Mouse (Mus musculus) adrenal gland, adult 2 months (tissue): ENCODE results near the gene Sema6d. TPM values are rescaled to one million over a fixed set of nuclear protein-coding genes. Genes with fewer than 3 reads are reported as not detected.

ENCODE experiments used
- DNase-seq: peaks from one replicate; pipeline ENCODE4 v3.0.0; 2021
- polyA plus RNA-seq: library from polyadenylated mRNA; depleted of rRNA; stranded (reverse); fragments of >200 nt; gene quantifications from 2 replicates; pipeline ENCODE4 v1.2.3, GENCODE M21; 2012
- total RNA-seq, 2 experiments: library from RNA; stranded (reverse); gene quantifications; 2 replicates each; pipeline ENCODE4 v1.2.3; 2021

Gene Sema6d
- total and polyA plus RNA-seq, 3 experiments: 6.1 to 9.3 (median 7.6) TPM

- DNase-seq: no peak
Observed at GRCm38 (mm10) chr2:124613671-124614210, 524.0 kb downstream of the Sema6d start.

- no peak for DNase-seq
Observed at GRCm38 (mm10) chr2:124616746-124617145, 527.0 kb downstream of the Sema6d start.

- no peak for DNase-seq
Observed at GRCm38 (mm10) chr2:124617440-124617839, 527.7 kb downstream of the Sema6d start.

GRCm38 (mm10) chr2:124618091-124618490 is 528.3 kb downstream of the Sema6d start:
- no peak for DNase-seq

GRCm38 (mm10) chr2:124618526-124619219 is 528.9 kb downstream of the Sema6d start:
- DNase-seq: no peak

DNA sequence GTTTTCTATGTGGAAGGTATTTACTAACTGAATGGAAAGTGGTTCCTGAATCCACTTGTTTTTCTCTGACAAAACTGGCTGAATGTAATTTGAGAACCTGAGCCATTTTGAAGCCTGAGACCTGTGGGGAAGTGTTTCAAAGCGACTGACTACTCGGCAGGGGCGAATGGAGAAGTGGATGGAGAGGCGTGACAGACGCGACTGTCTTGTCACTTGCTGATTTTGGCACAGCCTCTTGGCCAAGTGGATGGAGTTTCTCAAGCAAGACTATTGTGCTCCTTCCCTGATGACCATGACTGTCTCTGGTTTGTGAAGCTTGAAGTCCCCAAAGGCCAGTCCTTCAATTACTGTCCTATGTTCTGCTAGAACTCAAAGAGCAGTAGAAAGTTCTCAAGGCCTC is 530.7 kb downstream of the Sema6d start:
- DNase-seq: no peak

GRCm38 (mm10) chr2:124621972-124622621 is 532.3 kb downstream of the Sema6d start:
- DNase-seq: no peak

DNA sequence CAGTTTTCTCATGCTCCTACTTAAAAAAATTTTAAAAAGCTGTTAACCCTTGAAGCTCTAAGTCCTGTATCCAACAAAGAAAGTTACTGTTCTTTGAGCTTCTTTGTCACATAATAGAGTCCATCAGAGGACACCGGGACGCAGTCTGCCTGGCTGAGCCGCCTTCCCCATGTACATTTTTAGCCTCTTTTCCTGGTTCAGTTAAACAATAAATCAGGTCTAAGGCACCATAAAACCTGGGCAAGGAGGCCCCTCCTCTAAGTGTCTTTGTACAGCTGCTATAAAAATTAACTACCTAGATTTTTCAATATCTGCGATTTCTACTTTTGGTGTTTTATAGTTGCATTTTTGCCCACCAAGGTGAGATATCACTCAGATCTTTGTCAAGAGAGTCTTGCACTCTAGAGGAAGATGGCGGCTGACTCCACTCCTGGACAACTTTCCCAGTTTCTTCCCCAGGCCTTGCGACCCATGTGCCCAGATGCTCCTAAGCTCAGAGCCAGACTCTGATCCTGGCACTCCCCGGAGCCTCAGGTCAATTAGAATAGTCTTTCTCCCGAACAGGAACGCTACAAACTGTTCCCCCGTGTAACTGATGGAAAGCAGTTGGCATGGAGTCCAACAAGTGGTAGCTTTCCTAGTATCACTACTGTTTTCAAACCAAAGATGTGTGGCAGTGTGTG is 534.6 kb downstream of the Sema6d start:
- DNase-seq: no peak

- DNase-seq: no peak
Observed at GRCm38 (mm10) chr2:124626425-124626824, 536.7 kb downstream of the Sema6d start.

DNA sequence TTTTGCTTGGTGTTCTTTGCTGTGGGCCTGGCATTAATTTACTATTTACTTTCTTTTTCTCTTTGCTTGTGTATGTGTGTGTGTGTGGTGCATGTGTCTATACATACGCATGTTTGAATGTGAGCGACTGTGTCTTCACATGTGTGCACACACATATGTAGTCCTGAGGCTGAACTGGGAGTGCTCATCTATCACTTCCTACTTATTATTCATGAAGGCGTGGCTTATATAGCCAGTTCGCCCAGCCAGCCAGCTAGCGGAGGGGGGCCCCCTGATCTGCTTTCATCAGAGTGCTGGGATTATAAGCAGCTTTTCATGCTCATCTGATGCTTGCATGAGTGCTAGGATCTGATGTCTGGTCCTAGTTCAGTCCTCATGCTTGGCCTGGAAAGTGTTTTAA is 537.9 kb downstream of the Sema6d start:
- no peak for DNase-seq

- no peak for DNase-seq
Observed at GRCm38 (mm10) chr2:124628701-124629100, 538.9 kb downstream of the Sema6d start.

- no peak for DNase-seq
Observed at GRCm38 (mm10) chr2:124634400-124634998, 544.7 kb downstream of the Sema6d start.

DNA sequence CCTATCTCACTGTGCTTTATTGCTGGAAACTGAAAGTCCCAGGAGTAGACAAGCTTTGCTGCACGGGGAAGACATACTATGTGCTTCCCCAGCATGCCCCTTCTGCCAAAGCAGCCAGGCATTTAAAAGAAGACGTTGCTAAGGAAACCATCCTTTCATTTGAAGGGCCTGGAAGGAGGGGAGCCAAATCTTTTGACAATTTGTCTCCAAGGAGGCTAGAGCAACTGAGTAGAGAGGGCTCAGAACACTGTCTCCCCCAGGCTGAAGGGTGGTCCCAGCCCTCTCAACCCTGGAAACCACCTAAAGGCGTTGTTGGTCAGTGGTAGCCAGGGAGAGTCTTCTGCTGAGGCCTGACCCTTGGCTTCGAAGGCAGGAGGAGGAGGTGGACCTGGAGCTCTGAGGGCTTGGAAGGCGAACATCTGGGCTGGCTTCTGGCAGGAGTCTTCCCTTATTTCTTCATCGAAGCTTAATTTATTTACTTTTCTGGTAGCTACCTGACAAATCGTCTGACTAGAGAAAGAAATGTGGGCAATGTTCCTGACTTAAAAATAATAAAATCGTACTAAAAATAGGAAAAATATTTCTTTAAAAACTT is 545.6 kb downstream of the Sema6d start:
- no peak for DNase-seq

DNA sequence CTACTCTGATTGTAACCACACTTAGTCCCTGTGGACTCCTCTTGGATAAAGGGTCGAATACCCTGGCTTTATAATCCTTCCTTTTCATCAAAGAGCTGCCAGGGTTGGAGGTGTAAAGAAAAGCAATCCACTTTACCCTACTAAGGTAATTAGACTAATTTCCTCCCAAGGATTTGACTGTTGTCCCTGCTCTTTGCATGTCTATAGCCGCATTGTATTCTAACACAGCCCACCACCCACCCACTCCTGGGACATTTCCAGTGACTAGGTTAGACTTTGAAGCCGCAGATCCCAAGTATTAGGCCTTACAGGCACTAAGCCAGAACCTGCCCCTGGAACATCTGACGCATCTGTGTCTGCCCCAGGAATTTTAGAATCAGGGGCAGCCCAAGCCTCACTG is 547.3 kb downstream of the Sema6d start:
- no peak for DNase-seq

GRCm38 (mm10) chr2:124639221-124639963 is 549.6 kb downstream of the Sema6d start:
- no peak for DNase-seq

DNA sequence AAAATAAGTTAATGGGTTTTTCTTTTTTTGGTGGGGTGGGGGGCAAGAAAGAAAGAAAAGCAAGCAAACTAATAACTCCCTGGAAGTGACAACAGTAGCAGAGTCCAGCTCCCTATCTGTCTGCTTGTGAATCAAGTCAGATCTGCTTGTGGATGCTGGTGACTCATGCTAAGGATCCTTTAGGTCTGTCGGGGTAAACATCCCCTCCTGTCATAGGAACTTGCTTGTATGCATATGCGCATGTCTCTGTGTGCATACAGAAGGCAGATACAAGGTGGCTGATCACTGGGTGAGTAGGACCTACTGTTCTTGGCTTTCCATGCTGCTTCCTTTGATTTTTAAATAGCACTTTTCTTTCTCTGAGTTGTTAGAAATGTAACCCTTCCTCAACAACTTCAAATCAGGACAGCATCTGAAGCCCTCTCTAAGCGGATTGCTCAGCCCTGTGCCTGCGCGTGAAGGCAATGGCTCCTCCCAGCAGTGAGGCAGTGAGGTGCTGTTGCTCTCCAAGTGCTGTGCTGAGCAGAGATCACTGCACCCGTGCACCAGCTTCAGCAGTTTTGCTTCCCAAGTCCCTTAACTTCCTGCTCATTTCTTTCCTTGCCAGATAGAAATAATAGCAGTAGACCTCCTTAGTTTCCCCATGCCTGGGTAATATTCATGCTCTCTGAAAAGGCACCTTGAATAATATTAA is 550.9 kb downstream of the Sema6d start:
- no peak for DNase-seq

- DNase-seq: no peak
Observed at GRCm38 (mm10) chr2:124641194-124641558, 551.4 kb downstream of the Sema6d start.

GRCm38 (mm10) chr2:124642131-124642530 is 552.4 kb downstream of the Sema6d start:
- no peak for DNase-seq

DNA sequence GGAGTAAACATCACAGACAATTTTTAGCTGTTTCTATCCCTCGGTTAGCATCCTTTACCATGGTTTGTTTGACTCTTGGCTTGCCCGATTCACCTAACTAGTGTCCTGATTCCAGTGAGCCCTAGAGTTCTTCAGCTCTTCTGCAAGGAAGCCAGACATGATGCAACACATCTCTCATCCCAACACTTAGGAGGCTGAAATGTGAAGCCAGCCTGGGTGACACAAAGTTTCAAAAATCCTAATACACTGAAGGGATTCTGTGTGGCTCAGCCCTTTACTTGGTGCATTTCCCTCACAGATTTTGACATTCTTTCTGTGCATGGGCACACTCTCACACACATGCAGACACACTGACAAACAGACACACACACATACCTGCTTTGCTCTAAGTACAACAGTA is 560.8 kb downstream of the Sema6d start:
- no peak for DNase-seq

DNA sequence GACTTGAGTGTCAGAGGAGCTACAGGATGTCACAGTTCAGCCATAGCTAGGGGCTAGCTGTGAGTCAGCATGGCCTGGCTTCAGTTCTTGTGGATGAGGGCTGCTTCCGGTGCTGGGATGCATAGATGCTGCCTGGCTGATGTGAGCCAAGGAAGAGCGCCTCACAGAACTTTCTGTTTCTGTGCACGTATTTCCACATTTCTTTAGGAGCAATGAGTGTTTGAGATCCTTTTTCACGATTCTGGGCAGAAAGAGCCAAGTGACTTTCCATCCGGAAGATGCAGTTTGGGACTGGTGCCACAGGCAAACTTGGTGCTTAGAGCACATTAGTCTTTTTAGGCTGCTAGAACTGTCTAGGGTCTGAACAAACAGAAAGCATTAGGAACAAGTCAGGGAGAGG is 561.4 kb downstream of the Sema6d start:
- DNase-seq: no peak

- DNase-seq: no peak
Observed at GRCm38 (mm10) chr2:124653161-124653560, 563.4 kb downstream of the Sema6d start.
